Mouse (Mus musculus): ENCODE results near the gene Ubxn2a. TPM values are rescaled to one million over a fixed set of nuclear protein-coding genes. Genes with fewer than 3 reads are reported as not detected.
A peak's percentile ranks its signal among the peaks of the same experiment; 100 is the strongest.
"Not testable (repeated sequence)": the region's sequence is repeated elsewhere in the genome, so short reads cannot be mapped to it uniquely, and the experiment has no call there.

Gene Ubxn2a
- polyA plus RNA-seq, 1 experiment from 2014 or later: 45.0 TPM

DNA sequence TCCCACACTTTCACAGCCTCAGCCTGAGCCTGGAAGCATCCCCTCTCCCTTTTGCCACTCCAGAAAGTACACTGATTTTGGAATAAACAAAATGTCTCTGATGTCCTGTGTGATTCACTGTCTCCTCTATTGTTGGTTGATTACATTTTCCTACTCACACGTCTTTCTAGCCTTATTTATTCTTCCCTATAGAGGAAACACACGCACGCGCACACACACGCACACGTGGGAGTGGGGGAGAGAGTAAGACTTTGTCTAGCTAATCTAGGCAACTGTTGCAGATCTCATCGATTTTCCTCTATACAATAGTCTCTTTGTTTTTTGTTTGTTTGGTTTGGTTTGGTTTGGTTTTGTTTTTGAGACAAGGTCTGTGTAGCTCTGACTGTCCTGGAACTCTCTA, 886 bp upstream of the Ubxn2a start:
- H3K4me3 ChIP-seq (ENCODE audit: low read depth, low read length): no peak overlapping the region; the same call in 1 of the 2 replicates
- H3K4me2 ChIP-seq (replicated peaks; ENCODE audit: low read depth): peak overlapping the region; percentile 89; the same call in 1 of the 2 replicates
- 90% methylated on average over 7 of the region's 7 CpGs for WGBS
- H3K27me3 ChIP-seq (replicated peaks; ENCODE audit: control insufficient read depth, insufficient read depth, low read length): no peaks in the 10 kb centered on the region
- 0 out of 2 replicates have a peak, but pooled peaks cover 3% of the 10 kb centered on the region for H3K4me1 ChIP-seq (replicated peaks; ENCODE audit: control insufficient read depth, insufficient read depth, low read length)
- no peak overlapping the region for H3K27ac ChIP-seq (ENCODE audit: low read depth, low read length)
- no peak overlapping the region for H3K9ac ChIP-seq (ENCODE audit: low read depth, low read length)
- TF ChIP-seq CTCF (IDR thresholded peaks at IDR 0.05; ENCODE audit: low read depth): no peak
- H3K36me3 ChIP-seq (ENCODE audit: control insufficient read depth, insufficient read depth): no peaks in the 10 kb centered on the region
- H3K9me3 ChIP-seq (ENCODE audit: control insufficient read depth): no peaks in the 10 kb centered on the region
- no peak for ATAC-seq

DNA sequence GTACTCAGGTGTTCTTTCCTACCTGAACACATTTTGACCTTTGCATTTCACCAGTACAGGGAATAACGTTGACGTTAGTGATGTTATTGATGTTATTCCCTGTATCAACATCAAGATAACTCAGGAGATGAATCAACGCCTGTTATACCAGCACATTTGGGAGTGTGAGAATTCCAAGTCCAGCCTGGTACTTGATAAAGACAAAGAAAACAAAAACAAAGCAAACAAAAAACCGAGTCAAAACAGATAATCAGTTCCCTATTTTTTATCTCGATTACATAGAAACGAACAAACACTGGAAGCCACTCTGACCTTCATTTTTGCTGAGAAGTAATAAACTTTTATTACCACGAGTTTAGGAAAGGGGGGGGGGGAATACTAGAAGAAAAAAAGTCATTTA, 1.0 kb downstream of the Ubxn2a start:
- no peaks in the 10 kb centered on the region for H3K4me1 ChIP-seq (replicated peaks; ENCODE audit: control insufficient read depth, insufficient read depth, low read length)
- H3K27me3 ChIP-seq (replicated peaks; ENCODE audit: control insufficient read depth, insufficient read depth, low read length): no peaks in the 10 kb centered on the region
- no peaks in the 10 kb centered on the region for H3K9me3 ChIP-seq (ENCODE audit: control insufficient read depth)
- peaks cover 3% of the 10 kb centered on the region; the same call in 1 of the 2 replicates for H3K36me3 ChIP-seq (ENCODE audit: control insufficient read depth, insufficient read depth)
- H3K4me2 ChIP-seq (replicated peaks; ENCODE audit: low read depth): peak overlapping the region; percentile 89
- no peak for ATAC-seq
- no peak for TF ChIP-seq CTCF (IDR thresholded peaks at IDR 0.05; ENCODE audit: low read depth)
- H3K9ac ChIP-seq (ENCODE audit: low read depth, low read length): peak overlapping the region; percentile 91
- H3K27ac ChIP-seq (ENCODE audit: low read depth, low read length): peak overlapping the region; percentile 98
- peak overlapping the region; percentile 73 for H3K4me3 ChIP-seq (ENCODE audit: low read depth, low read length)
- WGBS: 20% methylated on average over 7 of the region's 7 CpGs

DNA sequence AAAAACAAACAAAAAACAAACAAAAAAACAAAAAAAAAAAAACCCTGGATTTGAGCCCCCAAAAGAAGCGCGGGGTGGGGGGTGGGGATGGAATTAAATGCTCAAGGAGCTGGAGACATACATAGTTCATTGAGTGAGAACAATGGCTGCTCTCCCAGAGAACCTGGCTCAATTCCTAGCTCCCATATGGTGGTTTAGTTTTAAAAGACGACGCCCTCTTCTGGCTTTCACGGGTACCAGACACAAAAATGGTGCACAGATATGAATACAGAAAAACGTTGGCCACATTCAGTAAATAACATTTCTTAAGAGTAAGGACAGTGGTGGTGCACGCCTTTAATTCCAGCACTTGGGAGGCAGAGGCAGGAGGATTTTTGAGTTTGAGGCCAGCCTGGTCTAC, 1.6 kb downstream of the Ubxn2a start:
- 77% methylated on average over 7 of the region's 7 CpGs for WGBS
- TF ChIP-seq CTCF (IDR thresholded peaks at IDR 0.05; ENCODE audit: low read depth): peak; percentile 35
- Histone ChIP-seq H3K4me2 (replicated peaks; ENCODE audit: low read depth) (peak overlapping the region; percentile 89; the same call in 1 of the 2 replicates), H3K27me3 (replicated peaks; ENCODE audit: control insufficient read depth, insufficient read depth, low read length) (no peaks in the 10 kb centered on the region), H3K4me3 (ENCODE audit: low read depth, low read length) (no peak overlapping the region), H3K4me1 (replicated peaks; ENCODE audit: control insufficient read depth, insufficient read depth, low read length) (no peaks in the 10 kb centered on the region), H3K27ac (ENCODE audit: low read depth, low read length) (no peak overlapping the region; the same call in 1 of the 2 replicates), H3K9me3 (ENCODE audit: control insufficient read depth) (no peaks in the 10 kb centered on the region), H3K36me3 (ENCODE audit: control insufficient read depth, insufficient read depth) (peaks cover 4% of the 10 kb centered on the region; the same call in 1 of the 2 replicates), H3K9ac (ENCODE audit: low read depth, low read length) (no peak overlapping the region)
- no peak for ATAC-seq

DNA sequence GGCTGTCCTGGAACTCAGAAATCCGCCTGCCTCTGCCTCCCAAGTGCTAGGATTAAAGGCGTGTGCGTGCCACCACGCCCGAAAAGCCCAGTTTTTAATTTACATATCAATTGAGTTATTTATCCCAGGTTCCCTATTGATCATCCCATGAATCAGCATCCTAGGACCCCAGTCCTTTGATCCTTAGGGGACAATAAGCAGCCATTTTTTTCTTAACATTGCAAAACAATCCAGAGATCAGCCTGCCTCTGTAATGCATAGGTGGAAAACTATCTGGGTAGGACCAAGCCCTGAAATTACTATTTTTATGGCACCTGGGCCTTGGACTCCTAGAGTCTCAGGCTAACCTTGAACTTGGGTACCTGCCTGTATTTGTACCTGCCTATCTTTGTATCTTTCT, 9.5 kb downstream of the Ubxn2a start:
- Histone ChIP-seq H3K4me3 (ENCODE audit: low read depth, low read length) (no peak overlapping the region), H3K4me2 (replicated peaks; ENCODE audit: low read depth) (no peak overlapping the region), H3K4me1 (replicated peaks; ENCODE audit: control insufficient read depth, insufficient read depth, low read length) (no peaks in the 10 kb centered on the region), H3K27ac (ENCODE audit: low read depth, low read length) (no peak overlapping the region), H3K9ac (ENCODE audit: low read depth, low read length) (no peak overlapping the region), H3K27me3 (replicated peaks; ENCODE audit: control insufficient read depth, insufficient read depth, low read length) (no peaks in the 10 kb centered on the region), H3K9me3 (ENCODE audit: control insufficient read depth) (no peaks in the 10 kb centered on the region), H3K36me3 (ENCODE audit: control insufficient read depth, insufficient read depth) (peaks cover 4% of the 10 kb centered on the region)
- no peak for ATAC-seq
- no peak for TF ChIP-seq CTCF (IDR thresholded peaks at IDR 0.05; ENCODE audit: low read depth)
- WGBS: 97% methylated on average over 5 of the region's 5 CpGs

DNA sequence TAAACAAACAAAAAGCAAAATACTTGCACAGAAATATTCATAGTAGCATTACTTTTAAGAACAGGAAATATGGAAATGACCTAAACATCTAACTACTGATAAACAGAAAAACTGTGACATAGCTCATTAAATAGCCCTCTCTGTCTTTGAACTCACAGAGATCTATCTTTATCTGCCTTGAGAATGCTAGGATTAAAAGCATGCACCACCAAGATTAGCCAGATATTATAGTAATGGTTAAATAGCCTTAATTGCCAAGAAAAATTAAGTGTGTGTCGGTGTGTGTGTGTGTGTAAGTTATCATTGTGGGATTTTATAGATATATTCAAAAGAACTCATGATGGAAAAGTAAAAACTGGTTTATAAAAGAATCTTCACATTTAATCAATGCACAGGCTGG, 17.6 kb downstream of the Ubxn2a start:
- H3K4me3 ChIP-seq (ENCODE audit: low read depth, low read length): no peak overlapping the region
- no peak for ATAC-seq
- H3K4me1 ChIP-seq (replicated peaks; ENCODE audit: control insufficient read depth, insufficient read depth, low read length): no peaks in the 10 kb centered on the region
- no peaks in the 10 kb centered on the region for H3K27me3 ChIP-seq (replicated peaks; ENCODE audit: control insufficient read depth, insufficient read depth, low read length)
- H3K9ac ChIP-seq (ENCODE audit: low read depth, low read length): no peak overlapping the region
- no peak overlapping the region for H3K4me2 ChIP-seq (replicated peaks; ENCODE audit: low read depth)
- 89% methylated on average over 1 of the region's 1 CpGs for WGBS
- no peaks in the 10 kb centered on the region for H3K9me3 ChIP-seq (ENCODE audit: control insufficient read depth)
- TF ChIP-seq CTCF (IDR thresholded peaks at IDR 0.05; ENCODE audit: low read depth): no peak
- H3K27ac ChIP-seq (ENCODE audit: low read depth, low read length): no peak overlapping the region
- H3K36me3 ChIP-seq (ENCODE audit: control insufficient read depth, insufficient read depth): peaks cover 19% of the 10 kb centered on the region

DNA sequence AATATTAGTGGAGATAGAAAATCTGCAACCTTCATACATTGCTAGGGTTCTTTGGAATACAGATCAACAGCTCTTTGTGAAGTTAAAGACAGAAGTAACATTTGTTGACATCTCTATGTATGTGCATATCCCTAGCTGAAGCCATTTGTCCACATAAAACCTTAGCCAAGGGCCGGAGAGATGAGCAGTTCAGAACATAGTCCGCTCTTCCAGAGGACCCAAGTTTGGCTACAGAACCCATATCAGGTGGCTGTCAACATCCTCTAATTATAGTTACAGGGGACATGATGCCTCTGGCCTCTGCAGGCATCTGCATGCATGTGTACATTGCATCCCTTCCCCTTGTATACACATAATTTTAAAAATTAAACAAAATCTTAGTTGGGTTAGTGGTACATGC, 18.3 kb downstream of the Ubxn2a start:
- no peak overlapping the region for H3K4me3 ChIP-seq (ENCODE audit: low read depth, low read length)
- H3K4me2 ChIP-seq (replicated peaks; ENCODE audit: low read depth): no peak overlapping the region
- H3K36me3 ChIP-seq (ENCODE audit: control insufficient read depth, insufficient read depth): peaks cover 19% of the 10 kb centered on the region
- WGBS: 95% methylated on average over 2 of the region's 2 CpGs
- no peaks in the 10 kb centered on the region for H3K27me3 ChIP-seq (replicated peaks; ENCODE audit: control insufficient read depth, insufficient read depth, low read length)
- ATAC-seq: no peak
- H3K9ac ChIP-seq (ENCODE audit: low read depth, low read length): no peak overlapping the region
- no peaks in the 10 kb centered on the region for H3K4me1 ChIP-seq (replicated peaks; ENCODE audit: control insufficient read depth, insufficient read depth, low read length)
- H3K27ac ChIP-seq (ENCODE audit: low read depth, low read length): no peak overlapping the region
- no peak for TF ChIP-seq CTCF (IDR thresholded peaks at IDR 0.05; ENCODE audit: low read depth)
- no peaks in the 10 kb centered on the region for H3K9me3 ChIP-seq (ENCODE audit: control insufficient read depth)

DNA sequence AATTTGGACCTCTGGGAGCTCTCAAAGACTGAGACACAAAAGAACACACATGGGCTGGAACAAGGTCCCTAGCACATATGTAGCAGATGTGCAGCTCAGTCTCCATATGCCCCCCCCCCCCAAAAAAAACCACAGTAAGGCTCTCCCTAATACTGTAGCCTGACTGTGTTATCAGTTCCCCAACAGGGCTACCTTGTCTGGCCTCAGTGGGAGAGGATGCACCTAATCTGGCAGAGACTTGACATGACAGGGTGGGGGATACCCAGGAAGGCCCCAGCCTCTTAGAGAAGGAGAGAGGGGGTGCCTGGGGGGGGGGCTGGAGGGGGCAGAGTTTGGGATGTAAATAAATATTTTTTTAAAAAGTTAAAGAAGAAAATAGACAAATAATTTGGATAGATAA, 18.8 kb downstream of the Ubxn2a start:
- H3K4me2 ChIP-seq (replicated peaks; ENCODE audit: low read depth): no peak overlapping the region
- no peak for TF ChIP-seq CTCF (IDR thresholded peaks at IDR 0.05; ENCODE audit: low read depth)
- no peak for ATAC-seq
- no peak overlapping the region for H3K4me3 ChIP-seq (ENCODE audit: low read depth, low read length)
- H3K9ac ChIP-seq (ENCODE audit: low read depth, low read length): no peak overlapping the region
- H3K27ac ChIP-seq (ENCODE audit: low read depth, low read length): no peak overlapping the region
- H3K27me3 ChIP-seq (replicated peaks; ENCODE audit: control insufficient read depth, insufficient read depth, low read length): no peaks in the 10 kb centered on the region
- no peaks in the 10 kb centered on the region for H3K9me3 ChIP-seq (ENCODE audit: control insufficient read depth)
- H3K4me1 ChIP-seq (replicated peaks; ENCODE audit: control insufficient read depth, insufficient read depth, low read length): no peaks in the 10 kb centered on the region
- peaks cover 19% of the 10 kb centered on the region for H3K36me3 ChIP-seq (ENCODE audit: control insufficient read depth, insufficient read depth)

DNA sequence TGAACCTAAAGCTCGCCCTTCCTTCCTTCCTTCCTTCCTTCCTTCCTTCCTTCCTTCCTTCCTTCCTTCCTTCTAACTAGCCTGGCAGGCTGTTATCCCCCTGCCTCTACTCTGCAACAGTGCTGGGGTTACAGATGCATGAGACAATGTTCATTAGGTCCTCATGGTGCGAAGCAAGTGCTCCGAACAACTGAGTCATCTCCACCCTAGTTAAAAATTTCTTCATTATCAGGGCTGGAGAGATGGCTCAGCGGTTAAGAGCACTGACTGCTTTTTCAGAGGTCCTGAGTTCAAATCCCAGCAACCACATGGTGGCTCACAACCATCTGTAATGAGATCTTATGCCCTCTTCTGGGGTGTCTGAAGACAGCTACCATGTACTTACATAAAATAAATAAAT, 20.9 kb downstream of the Ubxn2a start:
- WGBS: 95% methylated on average over 4 of the region's 4 CpGs
- H3K27ac ChIP-seq (ENCODE audit: low read depth, low read length); H3K4me3 ChIP-seq (ENCODE audit: low read depth, low read length); H3K9me3 ChIP-seq (ENCODE audit: control insufficient read depth); H3K27me3 ChIP-seq (replicated peaks; ENCODE audit: control insufficient read depth, insufficient read depth, low read length); H3K4me2 ChIP-seq (replicated peaks; ENCODE audit: low read depth); ATAC-seq; H3K9ac ChIP-seq (ENCODE audit: low read depth, low read length); H3K4me1 ChIP-seq (replicated peaks; ENCODE audit: control insufficient read depth, insufficient read depth, low read length): not testable (repeated sequence)
- H3K36me3 ChIP-seq (ENCODE audit: control insufficient read depth, insufficient read depth): peaks cover 22% of the 10 kb centered on the region
